Mouse (Mus musculus) MEL (cell line): ENCODE measurements at regions not wholly inside any gene's neighbourhood (a gene's known extent, or its start where the extent isn't known, plus 50 kb on each side); places are given as distances from the start of the nearest gene placed in this dataset.

Experiments used
- DNase-seq: peaks from one replicate; pipeline ENCODE4 v3.0.0; 2011; ENCODE audit warnings: low read depth, low spot score
- H3K27ac ChIP-seq: 2 replicates; pipeline ENCODE4 v1.5.1; 2012; ENCODE audit warnings: low read depth, mild to moderate bottlenecking, control low read depth, low read length, moderate library complexity; ENCODE audit not compliant: control insufficient read depth
- H3K27me3 ChIP-seq, 2 experiments: fragments of 150-350 bp in 1 of 2; sonication (generic) in 1 of 2; 2 replicates each; pipeline ENCODE4 v1.6.1; 2012; ENCODE audit warnings: low read length in 2 of 2, mild to moderate bottlenecking in 2 of 2, improper control_type of control experiment in 1 of 2, moderate library complexity in 1 of 2; ENCODE audit not compliant: insufficient read depth in 2 of 2, control insufficient read depth in 1 of 2
- H3K36me3 ChIP-seq, 2 experiments: 2 replicates each; pipeline ENCODE4 v1.6.1; 2012 to 2014; ENCODE audit warnings: low read length in 2 of 2, improper control_type of control experiment in 1 of 2, inconsistent platforms in 1 of 2, mild to moderate bottlenecking in 1 of 2; ENCODE audit not compliant: insufficient read depth in 2 of 2, control insufficient read depth in 1 of 2
- H3K4me1 ChIP-seq, 2 experiments: fragments of 150-350 bp in 1 of 2; sonication (generic) in 1 of 2; 2 replicates each; pipeline ENCODE4 v1.6.1; 2012; ENCODE audit warnings: low read length in 2 of 2, improper control_type of control experiment in 1 of 2, mild to moderate bottlenecking in 1 of 2; ENCODE audit not compliant: insufficient read depth in 2 of 2, control insufficient read depth in 1 of 2
- H3K4me3 ChIP-seq, 2 experiments: fragments of 150-350 bp in 1 of 2; sonication (generic) in 1 of 2; 2 replicates each; pipeline ENCODE4 v1.5.1; 2012; ENCODE audit warnings: low read depth in 2 of 2, low read length in 2 of 2, mild to moderate bottlenecking in 2 of 2, moderate library complexity in 2 of 2, control low read depth in 1 of 2, improper control_type of control experiment in 1 of 2; ENCODE audit not compliant: control insufficient read depth in 1 of 2, insufficient read depth in 1 of 2
- H3K79me2 ChIP-seq: 2 replicates; pipeline ENCODE4 v1.6.1; 2012; ENCODE audit warnings: mild to moderate bottlenecking, low read length, moderate library complexity; ENCODE audit not compliant: control insufficient read depth, poor library complexity, insufficient read depth
- H3K9ac ChIP-seq: 2 replicates; pipeline ENCODE4 v1.6.1; 2012; ENCODE audit warnings: low read depth, mild to moderate bottlenecking, control low read depth, low read length, moderate library complexity; ENCODE audit not compliant: control insufficient read depth, poor library complexity, severe bottlenecking
- H3K9me3 ChIP-seq: fragments of 150-350 bp; sonication (generic); replicated peaks from 2 replicates; pipeline ENCODE4 v1.6.1; 2012; ENCODE audit warnings: mild to moderate bottlenecking, low read length, improper control_type of control experiment, moderate library complexity; ENCODE audit not compliant: insufficient read depth
- CTCF ChIP-seq, 3 experiments: IDR thresholded peaks in 2 of 3; conservative IDR thresholded peaks in 1 of 3; 2 replicates each; pipeline ENCODE4 v1.5.1; 2011 to 2012; ENCODE audit warnings: low read length in 3 of 3, low read depth in 2 of 3, mild to moderate bottlenecking in 2 of 3, improper control_type of control experiment in 1 of 3, inconsistent platforms in 1 of 3, mixed read lengths in 1 of 3, moderate library complexity in 1 of 3; ENCODE audit not compliant: control insufficient read depth in 1 of 3, insufficient read depth in 1 of 3, poor library complexity in 1 of 3, severe bottlenecking in 1 of 3
- EP300 ChIP-seq, 2 experiments: IDR thresholded peaks; 2 replicates each; pipeline ENCODE4 v1.6.1; 2011; ENCODE audit warnings: improper control_type of control experiment in 2 of 2, low read length in 2 of 2, low read depth in 1 of 2, mild to moderate bottlenecking in 1 of 2
- ETS1 ChIP-seq: IDR thresholded peaks from 2 replicates; pipeline ENCODE4 v1.6.1; 2012; ENCODE audit warnings: low read depth, mild to moderate bottlenecking, inconsistent platforms, low read length, improper control_type of control experiment, moderate library complexity
- GABPA ChIP-seq: IDR thresholded peaks from 2 replicates; pipeline ENCODE4 v1.6.1; 2012; ENCODE audit warnings: low read depth, mild to moderate bottlenecking, inconsistent platforms, low read length, improper control_type of control experiment, moderate library complexity
- GATA1 ChIP-seq: IDR thresholded peaks from 2 replicates; pipeline ENCODE4 v1.6.1; 2011; ENCODE audit warnings: low read depth, low read length, improper control_type of control experiment
- HCFC1 ChIP-seq: IDR thresholded peaks from 2 replicates; pipeline ENCODE4 v1.6.1; 2012; ENCODE audit warnings: low read depth, mild to moderate bottlenecking, inconsistent platforms, low read length, improper control_type of control experiment, moderate library complexity
- JUND ChIP-seq: IDR thresholded peaks from 2 replicates; pipeline ENCODE4 v1.6.1; 2011; ENCODE audit warnings: low read depth, mild to moderate bottlenecking, improper control_type of control experiment, low read length
- MAX ChIP-seq: IDR thresholded peaks from 2 replicates; pipeline ENCODE4 v1.6.1; 2011; ENCODE audit warnings: low read length, improper control_type of control experiment
- MEF2A ChIP-seq: IDR thresholded peaks from 2 replicates; pipeline ENCODE4 v1.6.1; 2014; ENCODE audit warnings: low read depth, mild to moderate bottlenecking, inconsistent platforms, low read length, improper control_type of control experiment; ENCODE audit not compliant: poor library complexity, insufficient replicate concordance, severe bottlenecking; ENCODE audit errors: extremely low read depth
- MXI1 ChIP-seq: IDR thresholded peaks from 2 replicates; pipeline ENCODE4 v1.6.1; 2011; ENCODE audit warnings: mild to moderate bottlenecking, low read depth, low read length, improper control_type of control experiment
- MYB ChIP-seq: IDR thresholded peaks from 2 replicates; pipeline ENCODE4 v1.6.1; 2011; ENCODE audit warnings: mild to moderate bottlenecking, low read depth, low read length, improper control_type of control experiment
- NELFE ChIP-seq: IDR thresholded peaks from 2 replicates; pipeline ENCODE4 v1.6.1; 2011; ENCODE audit warnings: low read depth, low read length, improper control_type of control experiment
- POLR2A ChIP-seq, 2 experiments: IDR thresholded peaks; 2 replicates each; pipeline ENCODE4 v1.6.1; 2011 to 2012; ENCODE audit warnings: low read length in 2 of 2, mild to moderate bottlenecking in 2 of 2, control low read depth in 1 of 2, improper control_type of control experiment in 1 of 2, low read depth in 1 of 2, moderate library complexity in 1 of 2; ENCODE audit not compliant: control insufficient read depth in 1 of 2, insufficient read depth in 1 of 2, poor library complexity in 1 of 2
- POLR2AphosphoS2 ChIP-seq: IDR thresholded peaks from 2 replicates; pipeline ENCODE4 v1.6.1; 2011; ENCODE audit warnings: low read length, improper control_type of control experiment
- POLR2AphosphoS5 ChIP-seq: IDR thresholded peaks from 2 replicates; pipeline ENCODE4 v1.6.1; 2012; ENCODE audit warnings: low read depth, borderline replicate concordance, mild to moderate bottlenecking, inconsistent platforms, low read length, moderate library complexity, mixed read lengths
- RAD21 ChIP-seq: IDR thresholded peaks from 2 replicates; pipeline ENCODE4 v1.6.1; 2011; ENCODE audit warnings: mild to moderate bottlenecking, low read depth, low read length, improper control_type of control experiment
- RCOR1 ChIP-seq: IDR thresholded peaks from 2 replicates; pipeline ENCODE4 v1.6.1; 2012; ENCODE audit warnings: low read depth, mild to moderate bottlenecking, inconsistent platforms, low read length, improper control_type of control experiment
- SMC3 ChIP-seq: IDR thresholded peaks from 2 replicates; pipeline ENCODE4 v1.6.1; 2011; ENCODE audit warnings: low read depth, low read length, improper control_type of control experiment
- TBP ChIP-seq: IDR thresholded peaks from 2 replicates; pipeline ENCODE4 v1.8.0; 2011; ENCODE audit warnings: low read depth, low read length, improper control_type of control experiment
- TCF12 ChIP-seq: IDR thresholded peaks from 2 replicates; pipeline ENCODE4 v1.6.1; 2014; ENCODE audit warnings: low read depth, mild to moderate bottlenecking, inconsistent platforms, low read length, improper control_type of control experiment, moderate library complexity
- USF1 ChIP-seq: IDR thresholded peaks from 2 replicates; pipeline ENCODE4 v1.6.1; 2014; ENCODE audit warnings: low read depth, mild to moderate bottlenecking, inconsistent platforms, low read length, improper control_type of control experiment, moderate library complexity
- USF2 ChIP-seq, 2 experiments: IDR thresholded peaks; 2 replicates each; pipeline ENCODE4 v1.6.1; 2011 to 2012; ENCODE audit warnings: improper control_type of control experiment in 2 of 2, low read length in 2 of 2, borderline replicate concordance in 1 of 2, inconsistent platforms in 1 of 2, low read depth in 1 of 2, mild to moderate bottlenecking in 1 of 2; ENCODE audit not compliant: insufficient read depth in 1 of 2
- ZC3H11A ChIP-seq: IDR thresholded peaks from 2 replicates; pipeline ENCODE4 v1.6.1; 2012; ENCODE audit warnings: low read depth, mild to moderate bottlenecking, inconsistent platforms, low read length, improper control_type of control experiment
- ZKSCAN1 ChIP-seq: IDR thresholded peaks from 2 replicates; pipeline ENCODE4 v1.6.1; 2012; ENCODE audit warnings: low read depth, mild to moderate bottlenecking, inconsistent platforms, low read length, improper control_type of control experiment, moderate library complexity
- ZMIZ1 ChIP-seq: IDR thresholded peaks from 2 replicates; pipeline ENCODE4 v1.6.1; 2012; ENCODE audit warnings: low read depth, mild to moderate bottlenecking, inconsistent platforms, low read length, improper control_type of control experiment, moderate library complexity
- ZNF384 ChIP-seq: IDR thresholded peaks from 2 replicates; pipeline ENCODE4 v1.6.1; 2012; ENCODE audit warnings: low read depth, mild to moderate bottlenecking, inconsistent platforms, low read length, improper control_type of control experiment

- DNase-seq: no peak
- TF ChIP-seq USF2 (IDR thresholded peaks at IDR 0.05; ENCODE audit: borderline replicate concordance in 1 of 2, insufficient read depth in 1 of 2, low read depth in 1 of 2, low read length in 2 of 2) (no peak), RCOR1 (no peak), SMC3 (no peak), JUND (no peak), MXI1 (no peak), MYB (no peak), USF1 (no peak), POLR2A (IDR thresholded peaks at IDR 0.05; ENCODE audit: control insufficient read depth in 1 of 2, insufficient read depth in 1 of 2, low read depth in 1 of 2, low read length in 2 of 2, poor library complexity in 1 of 2) (no peak), ETS1 (no peak), HCFC1 (no peak), MAX (no peak), NELFE (no peak), RAD21 (no peak), GABPA (no peak), POLR2AphosphoS2 (no peak), TBP (no peak)
- TF ChIP-seq, all 39 proteins: peak for 0
- no peaks in the 10 kb centered on the region for H3K36me3 ChIP-seq
- no peaks in the 10 kb centered on the region for H3K79me2 ChIP-seq
- H3K4me3 ChIP-seq: no peak overlapping the region
- H3K27me3 ChIP-seq: no peaks in the 10 kb centered on the region
- H3K27ac ChIP-seq: no peak overlapping the region
- H3K4me1 ChIP-seq: no peaks in the 10 kb centered on the region
- H3K9ac ChIP-seq: no peak overlapping the region
- H3K9me3 ChIP-seq: no peaks in the 10 kb centered on the region
Measured at GRCm38 (mm10) chr4:125898631-125899348, 125.6 kb upstream of the Csf3r start.

- no peaks in the 10 kb centered on the region for H3K9me3 ChIP-seq
- no peak overlapping the region for H3K27ac ChIP-seq
- H3K79me2 ChIP-seq: no peaks in the 10 kb centered on the region
- H3K36me3 ChIP-seq: no peaks in the 10 kb centered on the region
- no peak for TF ChIP-seq USF1
- no peak for TF ChIP-seq ZMIZ1
- TF ChIP-seq RAD21: no peak
- TF ChIP-seq EP300 (IDR thresholded peaks at IDR 0.05; ENCODE audit: low read depth in 1 of 2, low read length in 2 of 2): no peak
- no peak for TF ChIP-seq POLR2AphosphoS5
- TF ChIP-seq ZC3H11A: no peak
- TF ChIP-seq ZNF384: no peak
- no peak for TF ChIP-seq TCF12
- TF ChIP-seq GATA1: no peak
- TF ChIP-seq ZKSCAN1: no peak
- no peak for TF ChIP-seq JUND
- TF ChIP-seq MEF2A: no peak
- no peak for TF ChIP-seq CTCF (IDR thresholded peaks at IDR 0.05 in 2 of 3, conservative IDR thresholded peaks at IDR 0.05 in 1 of 3; ENCODE audit: control insufficient read depth in 1 of 3, insufficient read depth in 1 of 3, low read depth in 2 of 3, low read length in 3 of 3, poor library complexity in 1 of 3, severe bottlenecking in 1 of 3)
- no peak overlapping the region for H3K9ac ChIP-seq
- H3K27me3 ChIP-seq: no peaks in the 10 kb centered on the region
- no peaks in the 10 kb centered on the region for H3K4me1 ChIP-seq
- no peak overlapping the region for H3K4me3 ChIP-seq
- no peak for DNase-seq
Measured at GRCm38 (mm10) chr4:125901546-125902276, 122.6 kb upstream of the Csf3r start.
